Mouse (Mus musculus) heart, adult 2 months (tissue): Measurements from ENCODE around the gene Atrnl1.

Experiments
- CTCF ChIP-seq: fragments of 200-600 bp; IDR thresholded peaks from 2 replicates; pipeline ENCODE4 v1.8.1; 2022; ENCODE audit warnings: antibody characterized with exemption, mild to moderate bottlenecking, moderate library complexity
- EP300 ChIP-seq: fragments of 200-500 bp; IDR thresholded peaks from 2 replicates; pipeline ENCODE4 v1.6.1; 2011; ENCODE audit warnings: low read depth, low read length, control low read depth; ENCODE audit not compliant: insufficient read depth
- POLR2A ChIP-seq: fragments of 200-500 bp; IDR thresholded peaks from 2 replicates; pipeline ENCODE4 v1.6.1; 2011; ENCODE audit warnings: mild to moderate bottlenecking, low read depth, low read length, control low read depth; ENCODE audit not compliant: insufficient read depth

DNA sequence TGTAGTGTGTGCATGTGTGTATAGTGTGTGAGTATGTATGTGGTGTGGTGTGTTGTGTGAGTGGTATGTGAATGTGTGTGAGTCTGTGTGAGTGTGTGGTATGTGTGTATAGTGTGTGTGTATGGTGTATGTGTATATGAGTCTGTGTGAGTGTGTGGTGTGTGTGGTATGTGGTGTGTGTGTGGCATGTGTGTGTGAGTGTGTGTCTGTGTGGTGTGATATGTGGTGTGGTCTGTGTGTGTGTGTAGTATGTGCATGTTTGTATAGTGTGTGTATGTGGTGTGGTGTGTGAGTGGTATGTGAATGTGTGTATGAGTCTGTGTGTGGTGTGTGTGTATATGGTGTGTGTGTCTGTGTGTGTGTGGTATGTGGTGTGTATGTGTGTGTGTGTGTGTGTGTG, 37.4 kb upstream of the Atrnl1 start:
- TF ChIP-seq CTCF (no peak), POLR2A (no peak), EP300 (no peak)
